Mouse (Mus musculus): ENCODE measurements around the gene Pax4. TPM values are rescaled to one million over a fixed set of nuclear protein-coding genes. Genes with fewer than 3 reads are reported as not detected.

Gene Pax4
- not detected in 2 replicates for polyA plus RNA-seq (2012; rRNA removed)

- H3K27me3 ChIP-seq (ENCODE audit: control insufficient read depth, insufficient read depth, low read length) = no peaks in the 10 kb centered on the region; the same call in 1 of the 2 replicates
- WGBS = 83% methylated on average over 2 of the region's 2 CpGs
- no peaks in the 10 kb centered on the region for H3K4me1 ChIP-seq (replicated peaks; ENCODE audit: control insufficient read depth, insufficient read depth, low read length)
- no peak for DNase-seq
- no peak within 1 kb of the TSS for H3K27ac ChIP-seq (ENCODE audit: control insufficient read depth, insufficient read depth, low read length)
- H3K36me3 ChIP-seq (ENCODE audit: control insufficient read depth, insufficient read depth, low read length) = no peaks in the 10 kb centered on the region
- no peak within 1 kb of the TSS for H3K4me3 ChIP-seq (ENCODE audit: control insufficient read depth, insufficient read depth, low read length)
- TF ChIP-seq POLR2A (IDR thresholded peaks at IDR 0.05; ENCODE audit: control insufficient read depth, extremely low read depth, insufficient read depth, low read length, poor library complexity) = no peak
- no peak for TF ChIP-seq CTCF (IDR thresholded peaks at IDR 0.05; ENCODE audit: borderline replicate concordance, control insufficient read depth, extremely low read depth, insufficient read depth, low read length, poor library complexity)
Measured at GRCm38 (mm10) chr6:28449253-28449652, at the start of gene Pax4. Gene Pax4, minus strand, starts transcription at chr6:28449353.

GRCm38 (mm10) chr6:28497837-28498236 is 48.7 kb upstream of the Pax4 start:
- no peak for TF ChIP-seq POLR2A (IDR thresholded peaks at IDR 0.05; ENCODE audit: control insufficient read depth, extremely low read depth, insufficient read depth, low read length, poor library complexity)
- TF ChIP-seq CTCF (IDR thresholded peaks at IDR 0.05; ENCODE audit: borderline replicate concordance, control insufficient read depth, extremely low read depth, insufficient read depth, low read length, poor library complexity) = no peak
- Histone ChIP-seq H3K4me1 (replicated peaks; ENCODE audit: control insufficient read depth, insufficient read depth, low read length) (no peaks in the 10 kb centered on the region), H3K36me3 (ENCODE audit: control insufficient read depth, insufficient read depth, low read length) (no peaks in the 10 kb centered on the region), H3K27me3 (ENCODE audit: control insufficient read depth, insufficient read depth, low read length) (no peaks in the 10 kb centered on the region), H3K4me3 (ENCODE audit: control insufficient read depth, insufficient read depth, low read length) (no peak overlapping the region), H3K27ac (ENCODE audit: control insufficient read depth, insufficient read depth, low read length) (no peak overlapping the region)
- 22% methylated on average over 5 of the region's 5 CpGs for WGBS
- DNase-seq = no peak

GRCm38 (mm10) chr6:28491198-28491597 is 42.0 kb upstream of the Pax4 start:
- H3K36me3 ChIP-seq (ENCODE audit: control insufficient read depth, insufficient read depth, low read length) = no peaks in the 10 kb centered on the region; the same call in 1 of the 2 replicates
- DNase-seq = no peak
- no peak overlapping the region for H3K27ac ChIP-seq (ENCODE audit: control insufficient read depth, insufficient read depth, low read length)
- no peak overlapping the region for H3K4me3 ChIP-seq (ENCODE audit: control insufficient read depth, insufficient read depth, low read length)
- H3K27me3 ChIP-seq (ENCODE audit: control insufficient read depth, insufficient read depth, low read length) = no peaks in the 10 kb centered on the region
- no peaks in the 10 kb centered on the region for H3K4me1 ChIP-seq (replicated peaks; ENCODE audit: control insufficient read depth, insufficient read depth, low read length)
- no peak for TF ChIP-seq CTCF (IDR thresholded peaks at IDR 0.05; ENCODE audit: borderline replicate concordance, control insufficient read depth, extremely low read depth, insufficient read depth, low read length, poor library complexity)
- TF ChIP-seq POLR2A (IDR thresholded peaks at IDR 0.05; ENCODE audit: control insufficient read depth, extremely low read depth, insufficient read depth, low read length, poor library complexity) = no peak

- TF ChIP-seq CTCF (IDR thresholded peaks at IDR 0.05; ENCODE audit: borderline replicate concordance, control insufficient read depth, extremely low read depth, insufficient read depth, low read length, poor library complexity) (no peak), POLR2A (IDR thresholded peaks at IDR 0.05; ENCODE audit: control insufficient read depth, extremely low read depth, insufficient read depth, low read length, poor library complexity) (no peak)
- H3K27me3 ChIP-seq (ENCODE audit: control insufficient read depth, insufficient read depth, low read length) = no peaks in the 10 kb centered on the region
- no peak overlapping the region for H3K27ac ChIP-seq (ENCODE audit: control insufficient read depth, insufficient read depth, low read length)
- H3K4me1 ChIP-seq (replicated peaks; ENCODE audit: control insufficient read depth, insufficient read depth, low read length) = no peaks in the 10 kb centered on the region
- 63% methylated on average over 5 of the region's 5 CpGs for WGBS
- H3K4me3 ChIP-seq (ENCODE audit: control insufficient read depth, insufficient read depth, low read length) = no peak overlapping the region
- DNase-seq = no peak
- no peaks in the 10 kb centered on the region; the same call in 1 of the 2 replicates for H3K36me3 ChIP-seq (ENCODE audit: control insufficient read depth, insufficient read depth, low read length)
Measured at GRCm38 (mm10) chr6:28490612-28491011, 41.5 kb upstream of the Pax4 start.

GRCm38 (mm10) chr6:28488204-28488851 is 39.2 kb upstream of the Pax4 start:
- Histone ChIP-seq H3K27ac (ENCODE audit: control insufficient read depth, insufficient read depth, low read length) (no peak overlapping the region), H3K4me3 (ENCODE audit: control insufficient read depth, insufficient read depth, low read length) (no peak overlapping the region), H3K4me1 (replicated peaks; ENCODE audit: control insufficient read depth, insufficient read depth, low read length) (no peaks in the 10 kb centered on the region), H3K27me3 (ENCODE audit: control insufficient read depth, insufficient read depth, low read length) (no peaks in the 10 kb centered on the region), H3K36me3 (ENCODE audit: control insufficient read depth, insufficient read depth, low read length) (no peaks in the 10 kb centered on the region; the same call in 1 of the 2 replicates)
- TF ChIP-seq CTCF (IDR thresholded peaks at IDR 0.05; ENCODE audit: borderline replicate concordance, control insufficient read depth, extremely low read depth, insufficient read depth, low read length, poor library complexity) = no peak
- no peak for TF ChIP-seq POLR2A (IDR thresholded peaks at IDR 0.05; ENCODE audit: control insufficient read depth, extremely low read depth, insufficient read depth, low read length, poor library complexity)
- DNase-seq = no peak
- WGBS = 90% methylated on average over 1 of the region's 1 CpGs

GRCm38 (mm10) chr6:28486905-28487304 is 37.8 kb upstream of the Pax4 start:
- Histone ChIP-seq H3K36me3 (ENCODE audit: control insufficient read depth, insufficient read depth, low read length) (no peaks in the 10 kb centered on the region; the same call in 1 of the 2 replicates), H3K27me3 (ENCODE audit: control insufficient read depth, insufficient read depth, low read length) (no peaks in the 10 kb centered on the region), H3K4me3 (ENCODE audit: control insufficient read depth, insufficient read depth, low read length) (no peak overlapping the region), H3K4me1 (replicated peaks; ENCODE audit: control insufficient read depth, insufficient read depth, low read length) (no peaks in the 10 kb centered on the region), H3K27ac (ENCODE audit: control insufficient read depth, insufficient read depth, low read length) (no peak overlapping the region)
- no peak for DNase-seq
- 63% methylated on average over 7 of the region's 7 CpGs for WGBS
- TF ChIP-seq CTCF (IDR thresholded peaks at IDR 0.05; ENCODE audit: borderline replicate concordance, control insufficient read depth, extremely low read depth, insufficient read depth, low read length, poor library complexity) (no peak), POLR2A (IDR thresholded peaks at IDR 0.05; ENCODE audit: control insufficient read depth, extremely low read depth, insufficient read depth, low read length, poor library complexity) (no peak)

Measured in thymus, adult 2 months (tissue).